Mouse (Mus musculus): Measurements from ENCODE around the gene Dnajc15.

DNA sequence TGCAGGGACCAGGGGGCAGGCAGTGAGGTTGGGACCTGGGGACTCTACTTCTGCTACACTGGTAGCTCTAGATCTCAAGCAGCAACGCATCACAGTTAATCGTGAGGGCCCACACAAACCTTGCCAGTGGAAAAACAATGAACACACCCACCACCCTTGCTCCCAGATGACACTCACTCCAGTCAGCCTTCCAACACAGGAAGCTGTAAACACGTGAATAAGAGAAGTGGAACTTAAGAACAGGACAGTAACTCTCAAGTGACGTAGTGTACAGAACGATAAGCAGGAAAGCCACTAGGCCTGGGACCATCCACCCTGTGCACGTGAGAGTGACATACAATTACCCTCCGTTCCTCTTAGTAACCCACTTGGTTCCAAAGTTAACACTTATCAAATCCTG lies 25.1 kb downstream of the Dnajc15 start:
- no peak for TF ChIP-seq CTCF (IDR thresholded peaks at IDR 0.05; ENCODE audit: borderline replicate concordance, insufficient read depth, low read depth, low read length)
- TF ChIP-seq POLR2A (IDR thresholded peaks at IDR 0.05; ENCODE audit: borderline replicate concordance, insufficient read depth, low read length), result no peak
